Mouse (Mus musculus) cerebellum, adult 18-20 months (tissue): ENCODE data around the gene Nolc1.
"Not testable (repeated sequence)": the region's sequence is repeated elsewhere in the genome, so short reads cannot be mapped to it uniquely, and the experiment has no call there.

Experiments
- DNase-seq, 2 experiments: peaks; one replicate each; pipeline ENCODE4 v3.0.0; 2021

The Nolc1 gene

DNA sequence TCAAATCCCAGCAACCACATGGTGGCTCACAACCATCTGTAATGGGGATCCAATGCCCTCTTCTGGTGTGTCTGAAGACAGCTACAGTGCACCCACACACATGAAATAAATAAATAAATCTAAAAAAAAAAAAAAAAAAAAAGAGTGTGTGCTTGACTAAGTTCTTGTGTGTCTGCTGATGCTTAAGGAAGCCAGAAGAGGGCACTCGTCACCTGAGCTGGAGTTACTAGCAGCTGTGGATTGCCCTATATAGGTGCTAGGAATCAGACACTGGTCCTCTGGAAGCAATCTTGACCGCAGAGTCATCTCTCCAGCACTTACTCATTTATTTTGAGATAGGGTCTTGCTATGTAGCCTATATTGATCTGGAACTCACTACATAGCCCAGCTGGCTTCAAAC, 18.5 kb downstream of the Nolc1 start:
- no peak for DNase-seq

DNA sequence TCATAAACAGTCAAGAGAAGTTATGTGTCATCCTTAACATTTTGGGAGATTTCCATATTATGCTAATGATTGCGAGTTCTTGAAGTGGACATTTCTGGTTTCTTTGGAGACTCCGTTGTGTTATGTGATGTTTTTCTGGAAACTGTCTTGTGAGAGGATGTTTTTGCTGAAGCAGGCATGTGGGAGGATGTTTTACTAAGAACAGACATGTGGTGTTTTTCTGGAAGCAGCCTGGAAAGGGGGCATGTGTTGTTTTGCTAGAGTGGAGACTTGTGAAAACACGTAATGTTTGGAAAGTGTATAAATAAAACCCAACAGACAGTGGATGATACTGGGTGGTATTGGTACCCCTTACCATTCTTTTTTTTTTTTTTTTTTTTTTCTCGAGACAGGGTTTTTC, 19.6 kb downstream of the Nolc1 start:
- DNase-seq, result no peak

DNA sequence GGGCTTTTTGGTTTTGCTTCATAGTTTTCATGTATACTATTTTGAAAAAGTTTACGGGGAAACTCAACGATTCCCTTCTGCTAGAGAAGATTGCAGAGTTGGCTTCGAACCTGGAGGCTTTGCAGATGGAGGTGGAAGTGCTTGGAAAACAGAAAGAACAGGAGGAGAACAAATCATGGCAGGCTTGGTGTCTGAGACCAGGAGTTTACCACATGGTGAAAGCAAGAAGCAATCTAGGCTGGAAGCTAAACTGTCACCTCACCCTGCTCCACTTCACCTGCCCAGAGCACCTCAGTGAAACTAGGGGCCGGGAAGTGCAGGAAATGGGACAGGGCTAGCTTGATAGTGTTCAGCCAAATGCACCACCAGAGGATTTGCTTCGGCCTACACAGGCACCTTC, 20.7 kb downstream of the Nolc1 start:
- DNase-seq, result no peak

DNA sequence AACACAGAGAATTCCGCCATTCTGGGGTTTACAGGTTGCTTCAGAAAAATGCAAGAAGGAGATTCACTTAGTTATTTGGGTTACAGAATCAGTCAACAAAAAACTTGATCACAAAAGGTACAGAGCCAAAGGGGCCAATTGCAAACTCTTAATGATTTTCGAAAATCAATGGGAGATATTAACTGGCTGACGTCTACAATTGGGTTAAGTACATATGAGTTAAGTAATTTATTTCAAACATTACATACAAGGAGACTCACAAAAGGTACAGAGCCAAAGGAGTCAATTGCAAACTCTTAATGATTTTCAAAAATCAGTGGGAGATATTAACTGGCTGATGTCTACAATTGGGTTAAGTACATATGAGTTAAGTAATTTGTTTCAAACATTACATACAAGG, 23.9 kb downstream of the Nolc1 start:
- DNase-seq, result no peak

DNA sequence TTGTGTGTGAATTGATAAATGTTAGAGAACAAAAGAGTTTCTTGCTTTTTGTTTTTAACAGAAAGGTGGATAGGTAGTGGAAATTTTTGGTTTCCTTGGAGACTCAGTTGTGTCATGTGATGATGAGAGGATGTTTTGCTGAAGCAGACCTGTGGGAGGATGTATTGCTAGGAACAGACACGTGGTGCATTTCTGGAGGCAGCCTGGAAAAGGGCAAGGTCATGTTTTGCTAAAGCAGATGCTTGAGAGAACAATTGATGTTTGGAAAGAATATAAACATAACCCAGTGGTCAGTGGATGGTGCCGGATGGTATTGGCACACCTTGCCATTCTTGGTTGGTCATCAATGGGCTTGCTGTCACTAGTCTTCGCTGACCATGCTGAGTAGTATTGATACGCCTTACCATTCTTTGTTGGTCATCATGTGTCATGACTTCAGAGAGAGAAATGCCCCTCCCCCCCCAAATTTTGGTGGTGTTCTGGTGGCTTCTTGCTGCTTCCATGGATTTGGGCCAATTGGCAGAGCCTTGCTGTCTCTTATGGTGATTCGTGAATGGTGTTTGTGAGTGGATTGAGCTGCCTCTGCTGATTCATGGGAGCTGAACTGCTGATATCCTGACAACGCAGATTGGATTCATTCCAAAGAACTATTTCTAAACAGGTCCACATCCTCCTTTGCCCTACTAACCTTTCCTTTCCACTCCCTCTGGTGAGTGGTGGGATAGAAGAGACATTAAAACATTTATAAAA, 27.9 kb downstream of the Nolc1 start:
- no peak for DNase-seq

DNA sequence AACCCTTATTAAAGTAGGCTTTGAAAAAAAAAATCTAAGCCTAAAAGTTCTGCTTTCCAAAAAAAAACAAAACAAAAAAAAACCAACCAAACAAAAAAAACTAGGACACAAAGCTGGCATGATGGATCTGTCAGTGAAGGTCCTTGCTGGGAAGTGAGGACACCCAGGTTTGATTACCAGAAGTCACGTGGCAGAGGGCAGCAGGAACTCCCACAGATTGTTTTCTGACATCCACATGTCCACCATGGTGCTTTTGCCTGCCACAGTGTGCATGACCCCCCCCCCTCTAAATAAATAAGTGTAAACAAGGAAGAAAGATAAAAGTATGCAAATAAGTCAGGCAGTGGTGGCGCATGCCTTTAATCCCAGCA, 28.5 kb downstream of the Nolc1 start:
- DNase-seq, result no peak

DNA sequence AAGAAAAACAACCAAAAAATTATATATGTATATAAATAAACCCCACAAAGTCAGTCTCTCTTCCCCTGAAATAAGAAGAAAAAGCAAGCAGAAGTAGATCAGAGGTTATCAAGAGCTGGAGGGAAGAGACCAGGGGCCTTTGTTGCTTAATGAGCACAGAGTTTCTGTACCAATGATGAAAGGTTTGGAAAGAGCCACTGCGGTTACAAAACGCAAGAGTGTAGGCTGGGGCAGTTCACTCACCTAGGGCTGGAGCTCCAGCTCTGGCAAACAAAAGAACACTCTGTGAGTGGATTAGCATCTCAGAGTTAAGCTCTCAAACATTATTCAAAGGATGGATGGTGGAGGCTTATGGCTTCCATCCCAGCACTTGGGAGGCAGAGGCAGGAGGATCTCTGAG, 34.6 kb downstream of the Nolc1 start:
- DNase-seq, result no peak

DNA sequence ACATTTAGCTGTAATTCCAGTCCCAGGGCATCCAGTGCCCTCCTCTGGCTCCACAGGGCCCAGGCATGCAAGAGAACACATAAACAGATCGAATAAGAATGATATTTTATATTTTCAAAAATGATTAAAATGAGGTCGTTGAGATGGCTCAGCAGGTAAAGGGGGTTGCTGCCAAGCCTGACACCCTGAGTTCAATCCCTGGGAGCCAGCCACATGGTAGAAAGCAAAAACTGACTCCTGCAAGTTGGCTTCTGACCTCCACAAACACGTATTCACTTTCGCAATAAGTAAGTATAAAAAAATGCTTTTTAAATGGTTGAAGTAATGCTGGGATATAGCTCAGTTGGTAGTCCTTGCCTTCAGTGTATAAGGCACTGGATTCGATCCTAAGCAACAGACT, 35.1 kb downstream of the Nolc1 start:
- DNase-seq, result no peak

DNA sequence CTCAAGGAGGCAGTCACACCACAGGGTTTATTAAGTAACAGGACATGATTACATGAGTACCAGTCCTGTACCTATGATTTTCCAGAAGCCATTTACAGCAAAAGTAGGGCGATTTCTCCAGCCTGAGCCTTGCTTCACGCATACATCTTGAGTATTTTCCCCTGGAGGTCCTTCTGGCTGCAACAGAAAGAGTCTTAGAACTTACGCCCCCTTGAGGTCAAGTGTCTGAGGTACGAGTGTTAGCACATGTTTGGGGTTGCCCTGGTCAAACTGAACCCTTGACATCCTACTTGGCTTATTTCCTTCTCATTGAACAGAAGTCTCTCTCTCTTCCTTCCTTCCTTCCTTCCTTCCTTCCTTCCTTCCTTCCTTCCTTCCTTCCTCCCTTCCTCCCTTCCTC, 39.0 kb downstream of the Nolc1 start:
- DNase-seq, result no peak

DNA sequence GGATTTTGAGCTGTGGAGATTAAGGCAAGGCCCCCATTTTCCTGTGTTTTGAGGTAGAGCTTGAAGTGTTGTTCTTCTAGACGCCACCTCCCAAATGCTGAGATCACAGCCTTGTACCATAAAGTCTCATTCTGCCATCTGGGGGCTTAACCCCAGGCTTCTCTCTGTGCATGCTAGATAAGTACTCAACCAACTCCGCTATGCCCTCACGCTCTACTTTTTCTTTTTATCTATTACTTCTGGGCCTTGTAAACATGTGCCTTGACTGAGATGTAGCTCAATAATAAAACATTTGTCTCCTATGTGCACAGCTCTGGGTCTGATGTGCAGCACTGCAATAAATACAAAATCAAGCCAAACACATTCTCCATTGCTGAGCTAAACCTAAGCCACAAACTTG, 43.8 kb downstream of the Nolc1 start:
- DNase-seq, result no peak

DNA sequence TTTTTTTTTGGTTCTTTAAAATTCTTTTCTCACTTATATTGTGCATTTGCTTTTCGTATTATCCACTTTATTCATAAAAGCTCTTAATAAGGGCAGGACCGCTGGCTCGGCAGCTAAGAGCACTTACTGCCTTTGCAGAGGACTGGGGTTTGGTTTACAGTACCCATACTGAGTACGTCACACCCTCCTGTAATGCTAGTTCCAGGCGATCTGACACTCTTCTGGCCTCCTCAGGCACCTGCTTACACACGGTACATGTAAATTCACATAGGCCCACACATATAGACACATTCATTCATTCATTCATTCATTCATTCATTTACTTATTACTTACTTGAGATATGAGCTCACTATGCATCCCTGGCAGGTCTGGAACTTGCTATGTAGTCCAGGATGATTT, 45.2 kb downstream of the Nolc1 start:
- no peak for DNase-seq

DNA sequence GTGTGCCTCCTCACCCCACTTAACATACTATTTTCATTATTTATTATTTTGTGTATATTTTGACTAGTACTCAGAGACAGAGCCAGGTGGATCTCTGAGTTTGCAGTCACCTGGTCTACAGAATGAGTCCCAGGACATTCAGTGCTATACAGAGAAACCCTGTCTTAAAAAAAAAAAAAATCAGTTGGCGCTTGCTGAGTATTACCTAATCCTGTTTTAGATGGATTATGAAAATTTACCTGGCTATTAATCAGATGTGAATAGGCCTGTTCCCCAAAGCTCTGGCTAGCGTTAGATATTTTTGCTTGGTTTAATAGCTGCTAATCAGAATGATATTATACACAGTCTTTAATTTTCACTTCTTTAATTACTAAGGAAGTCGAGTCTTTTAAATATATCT, 48.2 kb downstream of the Nolc1 start:
- DNase-seq, result no peak

DNA sequence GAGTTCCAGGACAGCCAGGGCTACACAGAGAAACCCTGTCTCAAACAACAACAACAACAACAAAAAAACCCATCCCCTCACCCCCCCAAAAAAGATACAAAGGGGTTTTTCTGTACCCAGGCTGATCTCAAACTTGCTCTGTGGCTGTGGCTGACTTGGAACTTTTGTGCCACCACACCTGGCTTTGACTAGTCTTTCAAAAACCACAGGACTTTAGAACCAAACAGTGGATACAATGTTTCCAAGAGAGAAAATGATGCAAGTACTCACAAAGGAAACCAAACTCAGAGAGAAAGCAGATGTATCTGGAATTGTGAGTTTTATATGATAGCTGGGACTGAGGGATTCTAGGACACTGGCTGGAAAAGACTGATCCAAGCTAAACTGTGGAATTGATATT, 49.0 kb downstream of the Nolc1 start:
- DNase-seq, result no peak

DNA sequence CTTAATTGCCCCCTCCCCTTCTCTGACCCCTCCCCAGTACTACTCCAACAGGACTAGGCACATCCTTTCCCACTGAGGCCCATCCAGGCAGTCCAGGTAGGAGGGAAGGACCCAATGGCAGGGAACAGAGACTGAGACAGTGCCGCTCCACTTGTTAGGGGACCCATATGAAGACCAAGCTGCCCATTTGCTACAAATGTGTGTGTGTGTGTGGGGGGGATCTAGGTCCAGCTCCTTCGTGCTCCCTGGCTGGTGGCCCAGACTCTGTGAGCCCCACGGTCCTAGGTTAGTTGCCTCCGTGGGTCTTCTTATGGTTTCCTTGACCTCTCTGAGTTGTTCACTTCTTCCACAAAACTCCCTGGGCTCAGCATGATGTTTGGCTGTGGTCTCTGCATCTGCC, 50.6 kb downstream of the Nolc1 start:
- no peak for DNase-seq

DNA sequence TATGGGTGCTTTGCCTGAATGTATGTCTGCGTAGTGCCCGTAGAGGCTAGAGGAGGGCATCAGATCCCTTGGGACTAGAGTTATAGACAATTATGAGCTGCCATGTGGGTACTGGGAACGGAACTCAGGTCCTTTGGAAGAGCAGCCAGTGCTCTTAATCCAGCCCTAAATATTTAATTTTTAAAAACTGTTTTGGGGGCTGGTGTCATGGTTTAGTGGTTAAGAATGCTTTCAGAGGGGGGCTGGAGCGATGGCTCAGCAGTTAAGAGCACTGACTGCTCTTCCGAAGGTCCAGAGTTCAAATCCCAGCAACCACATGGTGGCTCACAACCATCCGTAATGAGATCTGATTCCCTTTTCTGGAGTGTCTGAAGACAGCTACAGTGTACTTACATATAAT, 54.1 kb downstream of the Nolc1 start:
- DNase-seq, result not testable (repeated sequence)

DNA sequence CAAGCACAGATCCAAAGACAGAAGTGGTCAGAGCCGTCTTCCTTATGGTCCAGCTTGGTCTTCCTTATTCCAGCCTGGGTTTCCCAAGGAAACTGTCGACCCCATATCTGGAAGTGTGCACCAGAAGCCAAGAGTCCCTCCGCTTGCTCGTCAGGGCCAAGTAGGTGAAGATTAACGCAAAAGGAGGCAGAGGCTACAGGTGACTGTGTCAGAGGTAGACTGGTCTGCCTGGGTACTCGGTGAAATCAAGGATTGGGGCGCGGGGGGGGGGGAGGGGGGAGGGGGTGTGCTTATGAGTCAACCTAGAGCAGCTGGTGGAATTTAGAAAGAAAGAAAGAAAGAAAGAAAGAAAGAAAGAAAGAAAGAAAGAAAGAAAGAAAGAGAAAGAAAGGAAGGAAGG, 55.6 kb downstream of the Nolc1 start:
- DNase-seq, result no peak

DNA sequence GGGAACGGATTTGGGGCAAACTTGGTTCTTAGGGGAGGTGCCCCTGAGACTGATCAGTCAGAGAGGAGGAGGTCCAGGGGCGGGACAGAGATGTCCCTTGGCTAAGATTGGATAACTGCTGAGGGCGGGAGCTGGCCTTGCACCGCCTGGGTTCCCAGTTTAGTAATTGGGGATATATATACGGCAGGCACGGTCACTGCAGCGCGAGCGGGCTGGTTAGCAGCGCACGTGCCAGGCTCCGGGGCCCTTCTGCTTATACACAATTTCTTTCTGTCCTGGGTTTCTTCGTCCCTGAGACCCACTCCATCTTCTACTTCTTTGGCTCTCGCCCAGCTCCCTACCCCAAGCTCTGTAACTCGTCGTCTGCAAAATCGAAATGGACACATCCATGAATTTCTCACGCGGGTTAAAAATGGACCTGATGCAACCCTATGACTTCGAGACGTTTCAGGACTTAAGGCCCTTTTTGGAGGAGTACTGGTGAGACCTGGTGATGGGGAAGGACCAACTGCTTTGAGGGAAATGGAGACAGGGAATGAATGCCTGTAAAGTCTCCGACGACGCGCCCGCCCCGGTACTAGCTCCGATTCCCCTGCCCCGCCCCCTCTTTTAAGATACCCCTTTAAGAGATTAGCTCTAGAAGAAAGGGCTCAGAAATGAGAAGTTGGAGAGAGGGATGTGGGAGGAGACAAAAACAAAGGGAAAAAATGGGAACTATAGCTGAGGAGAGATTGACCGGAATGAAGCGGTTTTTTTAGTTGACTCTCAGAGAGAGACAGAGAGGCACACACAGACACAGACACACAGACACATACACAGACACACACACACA, 56.2 kb downstream of the Nolc1 start, which contains the start of gene Elovl3:
Elovl3 (plus strand) TSS at position 204 of the 832 bp plus-strand sequence.
- DNase-seq, result no peak

DNA sequence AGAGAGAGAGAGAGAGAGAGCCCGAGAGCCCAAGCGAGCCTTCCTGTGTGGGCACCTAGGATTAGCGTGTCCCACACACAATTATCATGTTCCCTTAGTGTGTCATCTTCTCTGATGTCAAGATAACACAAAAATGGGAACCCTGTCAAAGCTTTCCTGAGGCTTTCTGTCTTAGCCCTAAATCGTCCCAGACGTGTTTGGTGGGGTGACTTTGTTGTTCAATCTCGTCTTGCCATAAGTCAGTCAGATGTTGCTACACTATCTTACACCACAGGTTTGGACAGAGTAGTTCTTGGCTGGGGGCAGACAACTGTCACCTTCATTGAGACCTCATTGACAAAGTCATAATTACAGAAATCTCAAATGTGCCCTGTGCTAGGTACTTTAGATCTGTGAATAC, 56.9 kb downstream of the Nolc1 start:
- no peak for DNase-seq
